Mouse (Mus musculus) midbrain, embryonic 11.5 days (tissue): ENCODE data around the gene Snd1. TPM values are rescaled to one million over a fixed set of nuclear protein-coding genes. Genes with fewer than 3 reads are reported as not detected.
A peak's percentile ranks its signal among the peaks of the same experiment; 100 is the strongest.

ENCODE experiments used
- ATAC-seq: fragments of 200-750 bp; cut with Nextera tagmentation; 2 replicates; pipeline ENCODE4 v1.8.0; 2017; ENCODE audit warnings: moderate TSS enrichment, moderate library complexity; ENCODE audit not compliant: low FRiP score
- DNase-seq: peaks from one replicate; pipeline ENCODE4 v3.0.0; 2015; ENCODE audit warnings: low spot score; ENCODE audit errors: missing footprints
- H3K27ac ChIP-seq: fragments of 300-500 bp; sonication (generic); 2 replicates; pipeline ENCODE4 v1.5.1; 2014; ENCODE audit warnings: low read depth, low read length
- H3K27me3 ChIP-seq: fragments of 300-500 bp; sonication (generic); 2 replicates; pipeline ENCODE4 v1.6.1; 2014; ENCODE audit warnings: mild to moderate bottlenecking, low read length, moderate library complexity, mixed read lengths; ENCODE audit not compliant: control insufficient read depth, insufficient read depth
- H3K36me3 ChIP-seq: fragments of 300-500 bp; sonication (generic); 2 replicates; pipeline ENCODE4 v1.6.1; 2014; ENCODE audit warnings: mild to moderate bottlenecking, low read length, moderate library complexity, mixed read lengths; ENCODE audit not compliant: control insufficient read depth, insufficient read depth
- H3K4me1 ChIP-seq: fragments of 300-500 bp; sonication (generic); 2 replicates; pipeline ENCODE4 v1.6.1; 2014; ENCODE audit warnings: low read length; ENCODE audit not compliant: control insufficient read depth, insufficient read depth
- H3K4me2 ChIP-seq: fragments of 300-500 bp; sonication (generic); 2 replicates; pipeline ENCODE4 v1.6.1; 2014; ENCODE audit warnings: mild to moderate bottlenecking, moderate library complexity
- H3K4me3 ChIP-seq: fragments of 300-500 bp; sonication (generic); 2 replicates; pipeline ENCODE4 v1.5.1; 2014; ENCODE audit warnings: low read depth, low read length
- H3K9ac ChIP-seq: fragments of 300-500 bp; sonication (generic); 2 replicates; pipeline ENCODE4 v1.6.1; 2014; ENCODE audit warnings: low read length
- H3K9me3 ChIP-seq: fragments of 300-500 bp; sonication (generic); 2 replicates; pipeline ENCODE4 v1.6.1; 2016; ENCODE audit warnings: low read length; ENCODE audit not compliant: control insufficient read depth
- WGBS: fragments of 180-500 bp; shearing (Covaris S2); extraction: QIAGEN DNeasy Blood & Tissue Kit; methylation state at CpG from one replicate; pipeline ENCODE4 v1.1.7; 2014; 5-methylcytosine and 5-hydroxymethylcytosine counted together
- polyA plus RNA-seq: library from polyadenylated mRNA; unstranded; fragments of >200 nt; fragmentation: Nextera tagmentation; extraction: Ambion mirVana; gene quantifications from 2 replicates; pipeline ENCODE4 v1.2.1, GENCODE M21; 2014

Snd1 gene
- polyA plus RNA-seq, 1 experiment from 2014 or later, result 88.9 TPM

DNA sequence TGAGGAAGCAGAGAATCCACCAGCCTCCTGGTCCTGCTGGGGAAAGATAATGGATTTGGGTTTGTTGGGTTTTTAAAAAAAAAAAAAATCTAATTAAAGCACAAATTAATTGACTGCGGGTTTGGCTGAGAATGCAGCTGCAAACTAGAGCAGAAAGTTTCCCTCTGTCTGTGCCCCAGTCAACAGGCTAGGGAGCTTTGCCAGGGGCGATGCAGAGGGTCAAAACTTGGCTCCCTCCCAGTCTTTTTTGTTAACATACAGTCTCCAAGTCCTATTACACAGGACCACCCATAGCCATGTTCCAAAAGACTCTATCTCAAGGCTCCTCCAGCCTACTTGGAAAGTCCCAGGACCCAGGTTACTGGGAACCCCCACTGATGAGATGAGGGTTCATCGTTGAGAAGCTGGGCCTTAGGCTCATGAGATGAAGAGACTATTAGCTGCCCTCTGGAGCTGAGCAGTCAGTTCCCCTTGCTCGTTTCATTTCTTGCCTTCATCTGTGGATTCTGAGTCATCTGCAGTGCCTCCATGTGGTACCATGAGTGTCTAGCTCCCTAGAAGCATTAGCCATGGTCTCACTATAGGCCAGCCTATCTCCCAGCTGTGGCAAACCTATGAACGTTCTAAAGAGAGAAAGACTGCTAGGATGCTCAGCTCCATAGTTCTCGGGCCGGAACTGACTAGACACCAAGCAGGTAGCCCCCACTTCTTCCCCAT, 411.9 kb downstream of the Snd1 start:
- H3K9ac ChIP-seq, result no peak overlapping the region
- peaks cover 6% of the 10 kb centered on the region; the same call in 1 of the 2 replicates for H3K36me3 ChIP-seq
- DNase-seq (peak; percentile 54), ATAC-seq (no peak)
- H3K4me1 ChIP-seq, result no peaks in the 10 kb centered on the region
- H3K9me3 ChIP-seq, result no peaks in the 10 kb centered on the region
- H3K27ac ChIP-seq, result no peak overlapping the region
- H3K27me3 ChIP-seq, result no peaks in the 10 kb centered on the region
- H3K4me3 ChIP-seq, result no peak overlapping the region
- no peak overlapping the region for H3K4me2 ChIP-seq
- WGBS, result 87% methylated on average over 7 of the region's 7 CpGs

- Histone ChIP-seq H3K27ac (no peak overlapping the region), H3K36me3 (peaks cover 3% of the 10 kb centered on the region; the same call in 1 of the 2 replicates), H3K4me2 (no peak overlapping the region), H3K9me3 (no peaks in the 10 kb centered on the region), H3K27me3 (no peaks in the 10 kb centered on the region), H3K9ac (no peak overlapping the region), H3K4me1 (no peaks in the 10 kb centered on the region), H3K4me3 (no peak overlapping the region)
- DNase-seq (peak; percentile 75), ATAC-seq (no peak)
- 83% methylated on average over 6 of the region's 6 CpGs for WGBS
These were observed 415.5 kb downstream of the Snd1 start for GRCm38 (mm10) chr6:28890426-28890825.

GRCm38 (mm10) chr6:28891480-28891879, 416.5 kb downstream of the Snd1 start:
- Histone ChIP-seq H3K4me1 (0 out of 2 replicates have a peak, but pooled peaks cover 2% of the 10 kb centered on the region), H3K36me3 (no peaks in the 10 kb centered on the region), H3K27ac (no peak overlapping the region), H3K9ac (no peak overlapping the region), H3K4me2 (no peak overlapping the region), H3K4me3 (no peak overlapping the region), H3K27me3 (no peaks in the 10 kb centered on the region), H3K9me3 (no peaks in the 10 kb centered on the region)
- no peak for ATAC-seq
- 69% methylated on average over 9 of the region's 9 CpGs for WGBS
- peak; percentile 75 for DNase-seq

DNA sequence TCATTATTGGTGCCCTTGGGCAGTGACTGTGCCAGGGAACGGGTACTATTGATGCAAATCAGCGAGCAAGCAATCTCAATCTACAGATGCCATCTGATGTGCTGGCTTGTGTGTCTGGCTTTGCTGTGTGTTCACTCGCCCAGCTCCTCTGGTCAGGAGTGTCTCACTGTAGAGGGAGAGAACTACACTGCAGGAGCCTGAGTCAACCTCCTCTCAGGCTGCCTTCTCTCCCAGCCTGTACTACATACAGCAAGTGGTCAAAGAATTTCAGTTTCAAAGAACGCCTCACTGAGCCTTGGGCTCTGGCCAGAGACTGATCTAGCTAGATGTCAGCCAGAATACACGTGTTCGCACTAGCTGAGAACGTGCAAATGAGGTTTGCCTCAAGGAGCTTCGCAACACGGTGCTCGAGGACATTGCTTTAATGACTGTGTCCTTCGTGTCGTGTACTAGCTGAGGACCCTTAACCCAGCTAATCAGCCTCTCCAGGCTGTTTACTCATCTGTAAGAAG, 420.1 kb downstream of the Snd1 start:
- ATAC-seq (no peak), DNase-seq (no peak)
- no peaks in the 10 kb centered on the region for H3K9me3 ChIP-seq
- H3K36me3 ChIP-seq, result no peaks in the 10 kb centered on the region
- 78% methylated on average over 12 of the region's 12 CpGs for WGBS
- H3K27me3 ChIP-seq, result no peaks in the 10 kb centered on the region
- peaks cover 8% of the 10 kb centered on the region; the same call in 1 of the 2 replicates for H3K4me1 ChIP-seq
- H3K4me3 ChIP-seq, result no peak overlapping the region
- H3K9ac ChIP-seq, result no peak overlapping the region
- H3K27ac ChIP-seq, result no peak overlapping the region
- no peak overlapping the region for H3K4me2 ChIP-seq

DNA sequence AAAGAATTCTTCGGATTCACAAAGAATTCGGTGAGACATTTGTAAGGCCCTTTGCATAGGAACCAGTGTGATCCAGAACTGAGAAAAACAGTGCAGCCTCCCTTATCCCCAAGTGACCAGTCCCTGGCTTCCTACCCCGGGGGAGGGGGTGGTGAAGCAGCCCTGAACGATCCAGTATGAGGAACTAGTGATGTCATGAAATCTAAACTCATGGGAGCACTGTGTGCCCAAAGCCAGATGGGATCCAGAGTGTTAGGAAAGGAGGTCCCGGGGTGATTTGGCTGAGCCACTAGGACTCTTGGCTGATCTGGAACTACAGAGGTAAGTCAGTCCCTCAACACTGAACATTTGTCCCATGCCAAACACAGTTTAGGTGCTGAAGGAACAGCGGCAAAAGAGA, 420.8 kb downstream of the Snd1 start:
- Histone ChIP-seq H3K9ac (no peak overlapping the region), H3K4me1 (peaks cover 8% of the 10 kb centered on the region; the same call in 1 of the 2 replicates), H3K27me3 (no peaks in the 10 kb centered on the region), H3K36me3 (no peaks in the 10 kb centered on the region), H3K9me3 (no peaks in the 10 kb centered on the region), H3K27ac (no peak overlapping the region), H3K4me2 (no peak overlapping the region), H3K4me3 (no peak overlapping the region)
- WGBS, result 84% methylated on average over 6 of the region's 6 CpGs
- DNase-seq, result no peak
- ATAC-seq, result no peak

GRCm38 (mm10) chr6:28896762-28897320, 421.9 kb downstream of the Snd1 start:
- no peaks in the 10 kb centered on the region for H3K27me3 ChIP-seq
- no peak for ATAC-seq
- H3K36me3 ChIP-seq, result no peaks in the 10 kb centered on the region
- no peak overlapping the region for H3K4me3 ChIP-seq
- WGBS, result 50% methylated on average over 5 of the region's 5 CpGs
- H3K27ac ChIP-seq, result no peak overlapping the region
- no peak overlapping the region for H3K9ac ChIP-seq
- H3K4me1 ChIP-seq, result peaks cover 8% of the 10 kb centered on the region; the same call in 1 of the 2 replicates
- no peak for DNase-seq
- no peak overlapping the region for H3K4me2 ChIP-seq
- H3K9me3 ChIP-seq, result no peaks in the 10 kb centered on the region

GRCm38 (mm10) chr6:28897326-28898085, 422.6 kb downstream of the Snd1 start:
- no peak for DNase-seq
- H3K27ac ChIP-seq, result no peak overlapping the region
- no peak overlapping the region for H3K4me3 ChIP-seq
- ATAC-seq, result no peak
- no peaks in the 10 kb centered on the region for H3K36me3 ChIP-seq
- H3K27me3 ChIP-seq, result no peaks in the 10 kb centered on the region
- H3K9ac ChIP-seq, result no peak overlapping the region
- no peak overlapping the region for H3K4me2 ChIP-seq
- no peaks in the 10 kb centered on the region for H3K9me3 ChIP-seq
- H3K4me1 ChIP-seq, result peaks cover 8% of the 10 kb centered on the region; the same call in 1 of the 2 replicates
- 61% methylated on average over 11 of the region's 11 CpGs for WGBS

GRCm38 (mm10) chr6:28898836-28899235, 423.9 kb downstream of the Snd1 start:
- Histone ChIP-seq H3K27ac (no peak overlapping the region), H3K4me2 (no peak overlapping the region), H3K9ac (no peak overlapping the region), H3K4me3 (no peak overlapping the region), H3K4me1 (peaks cover 8% of the 10 kb centered on the region; the same call in 1 of the 2 replicates), H3K27me3 (no peaks in the 10 kb centered on the region), H3K9me3 (no peaks in the 10 kb centered on the region), H3K36me3 (no peaks in the 10 kb centered on the region)
- DNase-seq (peak; percentile 88), ATAC-seq (peak; percentile 17; the same call in 1 of the 2 replicates)
- WGBS, result 10% methylated on average over 10 of the region's 10 CpGs
